Mouse (Mus musculus) testis, adult 10 weeks (tissue): ENCODE measurements around the gene Bdp1. TPM values are rescaled to one million over a fixed set of nuclear protein-coding genes. Genes with fewer than 3 reads are reported as not detected.

ENCODE experiments used
- polyA plus RNA-seq: library from polyadenylated mRNA; stranded (reverse); fragments of 350-450 nt; fragmentation: Illumina TruSeq; extraction: RNeasy Lipid Tissue Mini Kit (QIAGEN cat#74804); gene quantifications from one replicate; pipeline ENCODE4 v1.2.3, GENCODE M21; 2014; ENCODE audit warnings: low read depth, low replicate concordance

The Bdp1 gene
- polyA plus RNA-seq, result 18.2 TPM

DNA sequence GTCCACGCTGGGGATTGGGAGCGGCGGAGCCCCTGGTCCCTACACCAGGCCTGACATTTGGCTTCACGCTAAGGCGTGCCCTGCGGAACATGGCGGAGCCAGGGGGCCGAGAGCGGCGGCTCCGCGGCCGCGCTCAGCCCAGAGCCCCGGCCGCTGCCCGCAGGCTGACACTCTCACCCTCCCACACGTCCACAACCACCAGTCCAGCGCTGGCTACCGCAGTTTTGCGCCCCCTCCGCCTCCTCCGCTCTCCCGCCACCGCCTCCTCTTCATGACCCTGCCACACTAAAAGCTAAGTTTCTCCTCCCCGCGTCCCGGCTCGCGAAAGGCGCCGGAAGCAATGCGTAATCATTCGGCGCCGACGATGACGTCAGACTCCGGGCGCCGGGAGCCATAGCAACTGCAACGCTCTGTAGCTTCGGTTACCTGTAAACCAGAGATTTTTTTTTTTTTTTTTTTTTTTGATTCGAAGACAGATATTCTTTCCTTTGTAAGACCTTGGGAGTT lies at the start of gene Bdp1:
Gene Bdp1 (minus strand): TSS at position 323 of the 507 bp plus-strand sequence.

GRCm38 (mm10) chr13:100124423-100125257 lies 20.8 kb upstream of the Bdp1 start, which contains the start of gene Smn1:
Gene Smn1 (plus strand): TSS chr13:100124852.

GRCm38 (mm10) chr13:100107652-100108472 lies 4.0 kb upstream of the Bdp1 start, which contains the start of gene Serf1:
Gene Serf1 (plus strand): TSS chr13:100108012.

DNA sequence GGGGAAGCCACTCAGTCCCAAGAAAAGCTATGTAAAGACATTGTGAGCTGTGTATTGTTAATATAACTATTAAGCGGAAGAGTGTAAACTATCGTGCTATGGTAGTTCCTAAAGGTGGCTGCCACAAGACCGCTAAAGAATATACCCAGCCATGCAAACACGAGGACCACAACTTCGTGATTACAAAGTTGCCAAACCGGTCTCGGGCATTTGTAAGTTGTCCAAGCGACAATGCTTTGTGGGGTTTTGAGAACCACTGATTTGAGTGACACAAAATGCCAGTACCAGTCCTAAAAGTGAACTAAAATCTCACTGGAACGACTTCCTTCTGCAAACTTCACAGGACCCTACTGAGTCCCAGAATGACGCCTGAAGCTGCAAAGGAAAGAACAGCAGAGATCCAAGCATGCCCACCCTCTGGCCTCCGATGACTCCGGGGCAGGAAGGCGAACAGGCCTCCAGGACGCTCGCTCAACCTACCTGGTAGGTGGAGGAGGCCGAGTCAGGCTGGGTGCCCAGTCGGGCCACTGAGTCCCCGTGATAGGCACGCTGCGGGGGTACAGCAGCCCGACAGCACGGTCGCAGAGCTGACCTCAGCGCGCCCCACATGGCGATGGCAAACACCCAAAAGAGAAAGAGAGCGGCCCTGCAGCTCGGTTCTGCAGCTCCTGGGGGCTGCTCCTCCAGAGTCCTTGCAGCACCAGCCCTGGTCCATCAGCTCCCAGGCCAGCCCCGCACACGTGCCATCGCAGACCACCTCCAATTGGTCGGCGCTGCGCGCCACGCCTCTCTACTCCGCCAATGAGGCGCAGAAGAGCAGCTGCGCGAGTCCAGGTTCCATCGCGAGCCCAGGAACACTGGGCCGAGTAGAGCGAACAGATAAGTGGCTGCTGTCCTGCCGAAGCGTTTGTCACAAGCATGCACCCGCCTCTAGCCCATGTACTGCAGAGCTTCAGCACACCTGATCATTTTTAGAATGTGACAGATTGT lies 88.7 kb downstream of the Bdp1 start, which contains the start of gene Mccc2:
Gene Mccc2 (minus strand): TSS at position 734 of the 990 bp plus-strand sequence.

Other genes starting within 250 kb of the Bdp1 start
- not detected for gene Cartpt, start 203.0 kb downstream of the Bdp1 start, polyA plus RNA-seq
- 22.2 TPM for gene Mccc2, start 88.4 kb downstream of the Bdp1 start, polyA plus RNA-seq
- 3,181 TPM for gene Serf1, start 3.9 kb upstream of the Bdp1 start, polyA plus RNA-seq
- 49.1 TPM for gene Smn1, start 20.8 kb upstream of the Bdp1 start, polyA plus RNA-seq
- gene Naip2, start 98.0 kb upstream of the Bdp1 start, polyA plus RNA-seq, result 0.41 TPM
- gene Naip5, start 142.3 kb upstream of the Bdp1 start, polyA plus RNA-seq, result 0.57 TPM
- gene Naip6, start 213.6 kb upstream of the Bdp1 start, polyA plus RNA-seq, result 0.32 TPM